Mouse (Mus musculus): ENCODE measurements at regions not wholly inside any gene's neighbourhood (a gene's known extent, or its start where the extent isn't known, plus 50 kb on each side); places are given as distances from the start of the nearest gene placed in this dataset.

DNA sequence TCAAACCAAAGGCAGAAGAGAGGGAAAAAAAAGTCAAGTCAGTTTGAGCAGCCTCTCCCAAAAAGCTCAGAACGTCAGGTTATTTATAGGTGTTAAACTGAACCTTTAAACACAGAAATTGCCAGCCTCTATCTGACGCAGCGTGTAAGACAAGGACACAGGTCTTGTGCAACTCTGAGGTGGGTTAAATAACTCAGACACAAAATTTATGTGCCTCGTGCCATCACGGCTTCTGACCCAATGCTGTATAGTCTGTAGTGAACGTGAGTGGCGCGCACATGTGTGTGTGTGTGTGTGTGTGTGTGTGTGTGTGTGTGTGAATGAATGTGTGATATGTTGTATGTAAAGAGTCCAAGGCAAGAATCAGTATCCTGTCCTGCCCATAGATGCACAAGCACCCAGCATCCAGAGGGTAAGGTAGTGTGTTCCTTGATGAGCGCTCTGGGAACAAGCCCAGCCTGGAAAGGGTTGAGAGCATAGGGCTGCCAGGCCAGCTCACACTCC, 172.8 kb downstream of the Efnb2 start:
- POLR2A ChIA-PET = interaction anchor here (0.7 to 2.1 kb wide), 6 partner anchors 9 to 651 kb away, joined by 3 to 16 read pairs (median 6); no protein-coding TSS in a partner anchor
- CTCF ChIA-PET = interaction anchor here in 2 of 4 experiments (0.6 to 1.2 kb wide), 2 partner anchors 171 to 173 kb away, joined by 4 to 5 read pairs; partner anchors contain the start of gene Efnb2 (in 1 of the 2)

DNA sequence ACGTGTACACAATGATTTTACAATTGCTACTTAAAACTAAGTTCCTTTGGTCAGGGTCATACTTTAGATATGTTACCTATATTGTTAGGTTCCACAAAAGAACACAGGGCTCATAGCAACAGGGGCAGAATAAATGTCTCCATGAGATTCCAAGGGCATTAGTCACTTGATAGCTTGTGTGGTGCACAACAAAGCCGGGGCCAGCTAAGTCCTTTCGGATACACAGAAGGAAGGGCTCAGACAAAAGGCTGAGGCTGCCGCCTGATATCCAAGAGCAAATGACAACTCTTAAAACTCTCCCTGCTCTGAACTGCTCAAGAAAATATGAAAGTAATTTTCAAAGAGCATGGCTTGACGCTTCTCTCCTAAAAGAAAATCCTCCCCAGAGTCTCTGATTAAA, 173.3 kb downstream of the Efnb2 start:
- ChIA-PET CTCF (no interaction called here), POLR2A (interaction anchor here in 3 of 4 experiments (0.7 to 1.2 kb wide), 5 partner anchors 74 to 652 kb away, joined by 3 to 6 read pairs (median 3); no protein-coding TSS in a partner anchor)

DNA sequence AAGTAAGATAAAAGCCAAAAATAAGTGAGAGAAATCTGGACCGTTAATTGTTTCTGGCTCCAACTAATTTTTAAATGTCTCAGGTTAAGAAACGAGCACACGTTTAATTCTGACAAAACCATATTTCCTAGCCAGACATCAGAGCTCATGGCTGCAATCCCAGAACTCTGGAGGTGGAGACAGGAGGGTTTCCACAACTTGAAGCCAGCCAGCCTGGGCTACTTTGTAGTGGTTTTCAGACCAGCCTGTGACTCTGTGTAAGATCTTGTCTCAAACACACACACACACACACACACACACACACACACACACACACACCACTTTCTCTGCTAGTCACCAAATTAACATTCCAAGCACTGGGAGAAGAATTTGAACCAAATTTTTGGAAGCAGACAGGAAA, 174.2 kb downstream of the Efnb2 start:
- POLR2A ChIA-PET = interaction anchor here in 1 of 4 experiments (0.8 to 1.2 kb wide), 3 partner anchors 73 to 201 kb away, joined by 3 read pairs; no protein-coding TSS in a partner anchor

DNA sequence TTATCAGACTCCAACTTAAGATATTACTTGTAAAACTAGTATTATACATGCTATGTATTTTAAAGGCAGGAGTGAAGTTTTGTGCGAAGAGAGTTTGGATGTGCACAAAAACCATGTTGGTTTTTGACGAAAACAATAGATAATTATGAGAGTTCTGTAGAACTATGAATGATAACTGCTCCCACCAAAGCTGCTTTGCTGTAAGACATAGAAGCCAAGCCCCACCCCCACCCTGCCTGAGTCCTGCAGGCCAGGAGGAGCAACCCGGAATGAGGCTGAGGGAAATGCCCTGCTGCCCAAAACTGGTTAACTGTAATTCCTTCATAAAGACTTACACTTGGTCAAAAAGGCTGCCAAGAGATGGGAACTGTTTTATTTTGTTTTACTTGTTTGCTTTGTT, 175.8 kb downstream of the Efnb2 start:
- CTCF ChIA-PET = interaction anchor here in 1 of 4 experiments (1.6 kb wide), 1 partner anchor 508 kb away, joined by 7 read pairs; no protein-coding TSS in a partner anchor
- POLR2A ChIA-PET = interaction anchor here in 2 of 4 experiments (1.1 to 1.5 kb wide), 5 partner anchors 130 to 499 kb away, joined by 3 read pairs; partner anchors contain the start of gene Efnb2 (in 1 of the 2)

More for the DNA sequence above, 174.2 kb downstream of the Efnb2 start:
- CTCF ChIA-PET = interaction anchor here in 1 of 4 experiments (0.7 kb wide), 1 partner anchor 280 kb away, joined by 5 read pairs; no protein-coding TSS in a partner anchor

DNA sequence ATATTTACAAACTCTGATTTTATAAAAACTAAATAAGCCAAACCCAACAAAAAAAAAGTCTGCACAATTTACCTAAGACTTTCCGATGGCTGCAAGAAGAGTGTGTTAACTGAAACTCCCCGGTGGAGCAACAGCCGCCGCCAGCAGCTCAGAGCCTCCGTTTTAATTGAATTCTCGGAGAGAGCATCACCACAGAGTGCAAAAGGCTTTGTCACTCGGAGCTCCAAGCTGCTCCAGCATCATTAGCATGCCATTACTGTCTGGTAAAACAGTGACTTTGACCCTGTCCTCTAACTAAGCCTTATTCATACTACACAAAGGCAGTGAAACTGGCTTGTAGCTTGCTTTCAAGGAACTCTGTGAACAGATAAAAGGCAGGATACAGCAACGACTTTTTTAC, 176.5 kb downstream of the Efnb2 start:
- CTCF ChIA-PET = interaction anchor here in 2 of 4 experiments (0.6 to 1.6 kb wide), 3 partner anchors 10 to 1513 kb away, joined by 3 to 7 read pairs (median 4); no protein-coding TSS in a partner anchor
- POLR2A ChIA-PET = interaction anchor here in 3 of 4 experiments (0.6 to 1.6 kb wide), 9 partner anchors 17 to 500 kb away, joined by 3 to 5 read pairs (median 3); partner anchors contain the start of genes Arglu1 (in 1 of the 3) and Efnb2 (in 1 of the 3)

DNA sequence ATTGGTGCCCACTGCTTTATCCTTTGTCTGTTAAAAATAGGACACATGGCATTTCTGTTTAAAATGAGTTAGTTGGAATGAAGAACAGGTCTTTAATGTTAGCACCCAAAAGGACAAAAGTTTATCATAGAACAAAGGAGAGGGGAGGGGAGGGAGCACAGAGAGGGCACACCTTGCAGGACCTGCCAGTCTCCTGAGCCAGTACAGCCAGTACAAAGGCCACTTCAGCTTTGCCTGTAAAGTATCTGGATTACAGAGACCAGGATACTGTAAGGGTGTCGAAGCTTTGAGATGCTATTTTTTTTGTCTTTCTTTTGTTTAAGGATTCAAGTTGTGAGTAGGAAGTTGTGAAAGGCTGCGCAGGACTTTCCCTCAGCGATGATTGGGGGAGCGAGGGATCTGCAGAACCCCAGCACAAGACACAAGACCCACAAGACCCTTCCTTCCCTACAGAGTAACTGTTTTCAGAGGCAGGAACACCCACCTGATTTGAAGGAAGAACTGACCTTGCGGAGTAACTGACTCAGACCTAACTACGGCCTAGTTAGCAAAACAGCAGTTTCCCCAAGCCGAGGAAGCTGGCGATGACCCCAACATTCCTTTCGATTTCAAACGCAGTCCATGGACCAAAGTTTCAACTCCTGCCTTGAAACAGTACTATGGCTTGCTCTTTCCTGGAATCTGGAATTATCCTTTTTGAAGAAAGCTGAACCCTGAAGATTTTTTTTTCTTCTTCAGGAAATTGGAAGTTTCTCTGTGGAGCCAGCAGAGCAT, 178.1 kb downstream of the Efnb2 start:
- POLR2A ChIA-PET = interaction anchor here in 2 of 4 experiments (0.7 to 1.6 kb wide), 2 partner anchors 29 to 176 kb away, joined by 3 to 5 read pairs; no protein-coding TSS in a partner anchor
- CTCF ChIA-PET = no interaction called here

DNA sequence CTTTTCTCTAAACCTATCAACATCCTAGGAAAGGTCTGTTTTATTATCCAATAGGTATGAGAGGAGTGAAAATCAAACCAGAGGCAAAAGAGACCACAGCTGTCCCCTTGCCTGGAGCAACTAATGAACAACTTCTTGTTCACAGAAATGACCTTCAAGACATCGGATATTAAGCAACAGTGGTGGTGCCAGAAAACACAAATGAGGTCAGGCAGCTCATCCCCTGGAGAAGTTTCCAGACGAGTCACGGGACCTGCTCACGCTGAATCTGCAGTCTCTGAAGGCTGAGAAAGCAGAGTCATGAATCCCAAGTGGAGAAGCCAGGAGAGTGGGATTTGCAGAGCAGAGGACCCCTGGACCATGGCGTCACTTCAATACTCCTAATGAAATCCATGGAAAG, 183.6 kb downstream of the Efnb2 start:
- CTCF ChIA-PET = no interaction called here

DNA sequence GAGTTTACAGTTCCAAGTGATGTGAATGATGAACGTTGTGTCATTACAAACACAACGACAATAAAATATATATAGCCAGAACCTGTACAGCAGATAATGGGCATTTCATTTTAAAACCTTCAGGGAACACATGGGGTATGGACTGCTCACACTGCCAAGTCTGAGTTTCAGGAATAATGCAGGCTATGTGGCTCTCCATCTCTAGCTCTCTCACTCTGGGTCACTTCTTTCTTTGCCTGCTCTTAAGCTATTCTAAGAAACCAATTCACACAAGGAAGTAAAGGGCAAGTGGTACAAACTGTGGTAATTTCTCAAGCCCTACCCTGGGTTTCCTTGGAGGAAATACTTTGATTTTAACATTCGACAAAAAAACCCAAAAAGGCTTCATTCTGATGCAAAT, 192.5 kb downstream of the Efnb2 start:
- ChIA-PET POLR2A (interaction anchor here in 2 of 4 experiments (0.7 to 1.2 kb wide), 2 partner anchors 16 to 523 kb away, joined by 3 read pairs; no protein-coding TSS in a partner anchor), CTCF (no interaction called here)

More for the DNA sequence above, 183.6 kb downstream of the Efnb2 start:
- POLR2A ChIA-PET = interaction anchor here in 2 of 4 experiments (0.6 to 0.7 kb wide), 3 partner anchors 11 to 302 kb away, joined by 4 to 16 read pairs (median 4); no protein-coding TSS in a partner anchor

DNA sequence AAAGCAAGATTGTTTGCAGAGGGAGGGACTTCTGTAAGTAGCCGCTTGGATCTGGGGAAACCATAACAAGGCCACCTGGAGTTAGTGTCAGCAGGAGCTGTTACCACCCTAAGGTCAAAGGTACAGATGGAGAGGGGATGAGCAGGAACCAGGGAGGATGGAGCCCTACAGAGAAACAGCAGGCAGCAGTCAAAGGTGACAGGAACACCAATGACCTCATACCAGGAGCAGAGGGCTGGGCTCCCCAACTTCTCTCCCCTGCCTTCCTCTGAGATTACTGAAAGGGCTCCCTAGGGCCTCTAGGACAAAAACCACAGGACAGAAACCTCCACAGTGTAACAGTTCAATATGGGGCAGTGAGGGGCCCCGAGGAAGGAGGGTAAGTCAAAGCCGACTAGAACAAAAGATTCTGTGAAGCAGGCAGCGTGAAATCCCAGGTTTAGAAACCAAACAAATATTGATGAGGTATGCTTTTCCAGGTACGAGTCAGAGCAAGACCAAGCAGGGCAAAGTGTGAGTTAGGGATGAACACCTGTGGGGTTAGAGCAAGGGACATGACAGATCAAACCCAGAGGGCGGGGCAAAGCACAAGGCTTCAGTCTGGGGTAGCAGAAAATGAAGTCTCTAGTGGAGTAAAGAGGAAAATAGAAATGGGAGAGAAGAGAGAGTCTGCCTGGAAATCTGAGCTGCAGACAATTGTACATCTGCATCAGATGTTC, 194.4 kb downstream of the Efnb2 start:
- ChIA-PET POLR2A (no interaction called here), CTCF (no interaction called here)

DNA sequence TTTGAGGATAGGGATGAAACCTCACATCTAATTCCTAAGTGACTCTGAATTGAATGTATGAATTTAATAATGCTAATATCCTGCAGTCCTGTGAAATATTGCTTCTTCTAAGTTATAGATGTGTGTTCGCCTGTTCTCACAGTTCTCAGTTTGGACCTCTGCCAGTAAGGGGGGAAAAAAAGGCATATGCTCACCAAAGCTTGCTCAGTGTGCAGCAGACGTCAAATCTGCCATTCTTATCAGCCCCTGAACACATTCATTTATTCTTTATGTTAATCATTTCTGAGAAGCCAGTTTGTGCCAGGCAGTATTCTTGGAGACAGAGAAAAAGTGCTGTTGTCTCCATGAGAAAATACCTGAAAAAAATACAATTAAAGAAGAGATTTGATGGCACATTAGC, 198.6 kb downstream of the Efnb2 start:
- POLR2A ChIA-PET = no interaction called here
- CTCF ChIA-PET = no interaction called here

DNA sequence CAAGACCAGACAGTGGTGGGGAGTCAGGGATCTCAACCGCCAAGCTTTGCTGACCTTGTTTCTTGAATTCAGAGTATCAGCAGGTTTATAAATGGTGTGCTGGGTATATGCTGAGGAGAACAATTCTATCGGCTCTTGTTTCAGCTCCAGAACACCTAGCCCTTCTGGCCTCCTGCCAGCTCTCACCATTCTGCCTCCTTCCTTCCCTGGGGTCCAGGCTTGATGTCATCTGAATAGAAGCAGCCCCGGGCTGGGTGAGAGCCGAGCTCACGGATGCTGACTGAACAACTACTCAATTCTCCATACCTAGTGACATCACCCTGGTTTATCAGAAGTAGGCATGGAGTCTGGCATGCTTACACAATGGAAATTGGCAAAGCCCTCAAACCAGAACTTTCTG, 203.5 kb downstream of the Efnb2 start:
- ChIA-PET POLR2A (interaction anchor here in 1 of 4 experiments (0.7 kb wide), 1 partner anchor 17 kb away, joined by 3 read pairs; no protein-coding TSS in a partner anchor), CTCF (interaction anchor here in 1 of 4 experiments (0.5 kb wide), 1 partner anchor 205 kb away, joined by 3 read pairs; no protein-coding TSS in a partner anchor)

DNA sequence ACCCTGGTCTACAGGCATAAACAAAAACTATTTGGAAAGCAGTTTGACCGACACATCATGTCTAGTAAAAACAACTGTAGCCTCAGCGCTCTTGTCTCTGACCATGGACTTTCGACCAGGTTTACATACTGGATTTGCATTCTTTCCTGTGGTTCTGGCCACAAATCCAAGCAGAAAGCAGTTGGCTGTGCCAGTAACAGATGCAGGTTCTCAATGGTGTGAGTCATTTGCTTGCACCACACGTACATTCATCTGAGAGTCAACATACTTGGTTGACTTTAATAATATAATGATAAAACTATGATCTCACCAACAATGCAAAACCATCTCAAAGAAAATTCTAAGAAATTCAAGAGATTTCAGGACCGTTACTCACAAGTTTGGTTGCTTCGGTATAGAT, 207.1 kb downstream of the Efnb2 start:
- ChIA-PET CTCF (interaction anchor here in 1 of 4 experiments (0.6 kb wide), 1 partner anchor 779 kb away, joined by 3 read pairs; no protein-coding TSS in a partner anchor), POLR2A (no interaction called here)

DNA sequence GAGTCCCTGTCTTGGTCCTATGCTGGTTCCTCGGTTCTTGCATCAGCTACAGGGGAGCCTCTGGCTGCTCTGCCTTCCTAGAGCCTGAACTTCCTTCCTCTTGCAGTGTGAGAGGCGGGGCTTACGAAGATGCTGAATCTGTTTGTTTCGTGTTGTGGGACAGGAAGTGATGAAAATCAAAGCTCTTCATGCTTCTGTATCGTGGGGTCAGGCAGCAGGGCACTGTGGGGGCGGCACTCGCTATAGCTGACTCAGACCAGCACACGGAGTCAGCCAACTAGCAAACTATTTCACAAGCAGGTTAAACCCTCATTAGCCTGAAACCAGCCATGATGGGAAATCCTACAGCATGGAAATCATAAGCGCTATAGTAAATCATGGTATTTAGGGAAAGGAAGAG, 208.8 kb downstream of the Efnb2 start:
- CTCF ChIA-PET = no interaction called here
- POLR2A ChIA-PET = no interaction called here

DNA sequence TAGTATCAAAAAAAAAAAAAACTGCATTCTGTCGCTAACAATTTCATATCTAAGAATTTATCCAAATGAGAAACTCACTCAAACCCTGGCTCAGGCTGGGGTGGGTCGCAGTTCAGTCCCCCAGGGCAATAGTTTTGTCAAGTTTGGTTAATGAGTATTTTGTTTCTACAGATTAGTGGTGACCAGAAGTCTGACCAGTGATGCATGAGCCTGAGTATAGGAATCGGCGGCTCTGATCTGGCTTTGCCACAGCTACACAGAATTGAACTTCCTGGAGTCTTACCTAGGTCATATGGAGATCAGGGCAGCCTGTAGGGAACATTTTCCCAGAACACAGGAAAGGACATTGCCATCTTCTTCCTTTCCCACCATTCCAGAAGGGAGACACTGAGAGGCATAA, 212.1 kb downstream of the Efnb2 start:
- CTCF ChIA-PET = no interaction called here
- POLR2A ChIA-PET = interaction anchor here in 1 of 4 experiments (0.7 kb wide), 1 partner anchor 227 kb away, joined by 3 read pairs; no protein-coding TSS in a partner anchor

DNA sequence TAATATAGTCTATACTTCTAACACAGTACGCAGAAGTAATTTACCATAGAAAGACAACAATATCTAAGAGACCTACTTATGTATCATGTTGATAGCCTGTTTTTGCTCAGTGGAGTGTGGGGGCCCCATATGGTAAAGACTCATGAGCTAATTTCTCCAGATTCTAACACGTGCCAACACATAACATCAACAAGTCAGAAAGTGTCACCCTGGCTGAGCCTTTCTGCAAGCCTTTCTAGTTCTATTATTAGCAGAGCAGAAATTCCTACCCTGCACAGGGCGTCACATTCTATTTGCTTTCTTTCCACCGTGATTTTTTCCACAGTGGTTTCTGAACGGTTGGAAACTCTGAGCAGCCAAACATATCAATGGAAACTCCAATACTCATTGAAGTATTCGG, 219.5 kb downstream of the Efnb2 start:
- ChIA-PET CTCF (no interaction called here), POLR2A (no interaction called here)

DNA sequence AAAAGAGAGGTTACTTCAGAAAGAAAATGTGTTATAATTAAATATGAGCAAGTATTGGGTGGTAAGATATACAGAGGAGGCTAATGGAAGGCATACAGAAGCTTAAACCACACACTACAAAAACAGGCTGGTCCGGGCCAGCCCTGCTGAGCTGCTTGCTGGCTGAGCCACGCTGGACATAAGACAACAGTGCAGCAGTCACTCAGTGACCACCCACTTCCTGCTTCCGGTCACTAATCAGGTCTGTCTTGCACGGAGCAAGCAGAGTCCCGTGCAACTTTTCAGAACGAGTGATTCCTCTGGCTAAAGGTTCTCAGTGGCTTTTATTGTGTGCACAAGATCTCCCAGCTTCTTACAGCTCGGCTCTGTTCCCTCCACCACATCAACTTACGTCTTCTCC, 220.1 kb downstream of the Efnb2 start:
- POLR2A ChIA-PET = no interaction called here
- CTCF ChIA-PET = no interaction called here

DNA sequence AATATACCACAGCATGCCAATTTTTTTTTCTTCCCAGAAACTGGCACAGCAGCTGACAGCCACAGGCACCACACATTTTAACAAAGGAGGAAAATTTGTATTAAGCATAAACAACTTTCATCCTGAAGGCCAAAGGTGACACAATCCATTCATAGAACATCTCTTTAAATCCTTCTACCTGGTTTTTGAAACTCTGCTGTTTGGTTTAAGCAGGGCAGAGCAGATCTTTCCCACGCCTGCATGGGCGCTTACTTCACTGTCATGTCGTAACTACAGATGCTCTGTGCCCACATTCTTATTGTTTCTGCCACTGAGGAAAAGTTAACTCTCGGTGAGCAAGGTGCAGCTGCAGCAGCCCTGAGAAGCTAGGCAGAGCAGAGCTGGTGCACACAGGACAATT, 234.8 kb downstream of the Efnb2 start:
- CTCF ChIA-PET = interaction anchor here in 1 of 4 experiments (0.6 kb wide), 1 partner anchor 236 kb away, joined by 15 read pairs; no protein-coding TSS in a partner anchor
- POLR2A ChIA-PET = interaction anchor here in 1 of 4 experiments (0.6 kb wide), 1 partner anchor 13 kb away, joined by 3 read pairs; no protein-coding TSS in a partner anchor

DNA sequence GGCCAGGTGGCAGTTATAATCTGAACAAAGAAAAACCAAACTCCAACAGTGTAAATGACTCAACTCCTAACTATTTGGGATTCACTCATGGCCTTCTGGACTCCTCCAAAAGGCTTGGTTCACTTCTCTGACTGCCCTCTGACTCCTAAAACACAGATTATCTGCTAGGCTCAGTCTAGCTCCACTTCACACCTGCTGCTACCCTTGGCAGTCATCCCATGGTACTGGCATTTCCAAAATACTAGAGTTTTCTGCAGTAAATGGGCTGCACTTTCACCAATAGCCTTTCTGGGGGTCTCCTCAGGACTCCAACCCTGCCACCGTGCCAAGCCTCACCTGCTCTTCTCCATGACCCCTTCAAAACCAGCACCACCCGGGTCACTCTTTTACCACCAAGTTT, 237.6 kb downstream of the Efnb2 start:
- ChIA-PET CTCF (no interaction called here), POLR2A (interaction anchor here in 1 of 4 experiments (0.5 kb wide), 1 partner anchor 107 kb away, joined by 3 read pairs; no protein-coding TSS in a partner anchor)

DNA sequence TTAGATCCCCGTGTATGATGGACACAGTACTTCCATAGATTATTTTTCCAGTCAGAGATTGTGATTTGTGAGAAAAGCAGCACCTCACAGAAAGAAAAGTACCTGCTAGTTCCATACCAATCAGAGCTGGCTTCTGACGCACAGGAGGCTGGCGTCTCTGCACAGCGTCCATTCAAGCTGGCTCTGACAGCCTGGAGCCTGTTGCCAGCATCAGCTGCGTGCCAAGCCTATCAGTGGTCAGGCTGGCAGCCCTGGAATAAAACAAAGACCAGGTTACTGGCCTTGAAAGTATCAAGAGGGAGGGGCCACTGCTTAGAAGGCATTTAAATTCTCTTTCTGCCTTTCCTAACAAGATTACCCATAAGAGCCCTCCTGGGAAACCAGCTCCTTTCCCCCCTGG, 239.3 kb downstream of the Efnb2 start:
- CTCF ChIA-PET = no interaction called here
- POLR2A ChIA-PET = no interaction called here
